Mouse (Mus musculus): ENCODE data around the gene Larp4b.
"Not testable (repeated sequence)": the region's sequence is repeated elsewhere in the genome, so short reads cannot be mapped to it uniquely, and the experiment has no call there.

Larp4b gene
- long read RNA-seq, experiment 1, full-length matches to known transcripts, result 7 of 16 reads
- long read RNA-seq, experiment 1, partial matches to known transcripts, result 7 of 16 reads
- long read RNA-seq, experiment 1, other reads (novel, unspliced or antisense), result 2 of 16 reads
- long read RNA-seq, experiment 2, full-length matches to known transcripts, result 4 of 14 reads
- long read RNA-seq, experiment 2, partial matches to known transcripts, result 3 of 14 reads
- long read RNA-seq, experiment 2, other reads (novel, unspliced or antisense), result 7 of 14 reads

- intact Hi-C loops (cut with DNase I), result loop anchor here (5.0 kb wide), 1 partner anchor 96 kb away; the partner anchor contains the start of gene Gtpbp4
Measured at GRCm38 (mm10) chr13:9093316-9094155, at the start of gene Larp4b. Larp4b (plus strand) TSS chr13:9093881.

DNA sequence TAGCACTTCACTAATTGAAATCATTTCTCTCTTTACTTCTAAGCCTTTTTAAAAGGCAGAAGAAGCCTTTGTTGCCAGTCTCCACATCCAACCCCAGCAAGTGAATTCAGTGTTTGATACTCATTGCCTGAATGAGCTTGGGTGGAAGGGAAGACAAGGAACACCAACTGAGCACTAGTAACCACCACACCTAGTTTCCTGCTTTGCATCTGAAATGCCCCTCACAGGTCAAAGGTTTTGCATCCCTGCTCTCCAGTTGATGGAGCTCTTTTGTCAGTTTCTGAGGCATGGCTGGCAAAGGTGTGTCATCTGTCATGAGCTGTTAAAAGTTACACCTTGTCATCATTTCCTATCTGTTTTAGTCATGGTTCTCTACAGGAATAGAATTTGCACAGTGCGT is 49.0 kb upstream of the Larp4b start:
- intact Hi-C loops (cut with DNase I), result no loop called here

- intact Hi-C loops (cut with DNase I), result not testable (repeated sequence)
Measured at GRCm38 (mm10) chr13:9052049-9052691, 41.5 kb upstream of the Larp4b start.

DNA sequence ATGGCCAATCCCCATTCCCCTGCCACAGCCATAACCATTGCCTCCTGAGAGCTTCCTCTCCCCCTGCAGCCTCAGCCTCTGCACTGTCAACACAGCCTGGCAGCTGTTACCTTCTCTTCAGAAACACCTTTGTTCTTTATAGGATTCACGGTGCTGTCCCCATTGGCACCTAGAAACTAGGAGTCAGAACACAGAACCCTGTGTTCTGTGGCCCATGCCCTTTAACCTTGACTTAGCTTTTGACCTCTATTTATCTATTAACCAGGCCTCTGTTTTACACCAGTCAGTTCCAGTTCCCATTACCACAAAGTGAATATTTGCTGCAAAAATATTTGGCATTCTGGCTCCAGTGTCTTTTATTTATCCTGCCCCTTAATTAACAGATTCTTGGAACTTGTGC is 36.4 kb upstream of the Larp4b start:
- intact Hi-C loops (cut with DNase I), result no loop called here

DNA sequence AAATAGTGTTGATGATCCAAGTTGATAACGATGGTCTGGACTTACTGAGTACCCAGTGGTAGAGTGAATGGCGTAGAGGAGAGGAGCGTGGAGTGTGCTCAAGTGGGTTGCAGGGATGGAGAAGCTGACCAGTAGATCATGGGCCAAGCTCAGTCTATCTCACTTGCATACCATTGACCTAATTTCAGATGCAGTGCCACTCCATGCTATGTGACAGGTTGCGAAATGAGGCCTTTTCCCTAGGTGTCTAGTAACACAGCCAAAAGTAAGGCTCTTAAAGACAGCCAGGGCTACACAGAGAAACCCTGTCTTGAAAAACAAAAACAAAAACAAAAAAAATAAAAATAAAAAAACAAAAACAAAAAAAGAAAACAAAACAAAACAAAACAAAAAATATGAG is 35.0 kb upstream of the Larp4b start:
- intact Hi-C loops (cut with DNase I), result no loop called here

- intact Hi-C loops (cut with DNase I), result no loop called here
Measured at GRCm38 (mm10) chr13:9061394-9061793, 32.3 kb upstream of the Larp4b start.

- intact Hi-C loops (cut with DNase I), result no loop called here
Measured at GRCm38 (mm10) chr13:9064196-9064595, 29.5 kb upstream of the Larp4b start.

DNA sequence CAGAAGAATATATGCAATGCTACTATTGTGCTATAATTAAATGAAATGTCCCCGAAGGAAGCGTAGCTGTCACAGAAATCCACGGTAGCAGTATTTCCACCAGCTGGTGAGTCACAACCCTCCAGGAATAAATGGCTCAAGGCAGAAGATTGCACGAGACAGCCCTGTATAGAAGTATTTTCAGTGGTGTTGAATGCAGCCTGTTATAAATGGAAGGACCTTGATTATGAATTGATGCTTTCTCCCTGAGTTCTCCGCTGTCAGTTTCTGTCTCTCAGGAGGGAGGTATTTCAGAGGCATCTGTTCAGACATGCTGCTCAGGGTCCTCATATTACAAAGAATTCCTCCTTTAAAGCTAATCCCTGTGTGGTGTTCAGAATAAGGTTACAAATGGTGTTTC is 27.6 kb upstream of the Larp4b start:
- intact Hi-C loops (cut with DNase I), result no loop called here

- intact Hi-C loops (cut with DNase I), result no loop called here
Measured at GRCm38 (mm10) chr13:9071008-9071407, 22.7 kb upstream of the Larp4b start.

GRCm38 (mm10) chr13:9073818-9074217 is 19.9 kb upstream of the Larp4b start:
- intact Hi-C loops (cut with DNase I), result no loop called here

DNA sequence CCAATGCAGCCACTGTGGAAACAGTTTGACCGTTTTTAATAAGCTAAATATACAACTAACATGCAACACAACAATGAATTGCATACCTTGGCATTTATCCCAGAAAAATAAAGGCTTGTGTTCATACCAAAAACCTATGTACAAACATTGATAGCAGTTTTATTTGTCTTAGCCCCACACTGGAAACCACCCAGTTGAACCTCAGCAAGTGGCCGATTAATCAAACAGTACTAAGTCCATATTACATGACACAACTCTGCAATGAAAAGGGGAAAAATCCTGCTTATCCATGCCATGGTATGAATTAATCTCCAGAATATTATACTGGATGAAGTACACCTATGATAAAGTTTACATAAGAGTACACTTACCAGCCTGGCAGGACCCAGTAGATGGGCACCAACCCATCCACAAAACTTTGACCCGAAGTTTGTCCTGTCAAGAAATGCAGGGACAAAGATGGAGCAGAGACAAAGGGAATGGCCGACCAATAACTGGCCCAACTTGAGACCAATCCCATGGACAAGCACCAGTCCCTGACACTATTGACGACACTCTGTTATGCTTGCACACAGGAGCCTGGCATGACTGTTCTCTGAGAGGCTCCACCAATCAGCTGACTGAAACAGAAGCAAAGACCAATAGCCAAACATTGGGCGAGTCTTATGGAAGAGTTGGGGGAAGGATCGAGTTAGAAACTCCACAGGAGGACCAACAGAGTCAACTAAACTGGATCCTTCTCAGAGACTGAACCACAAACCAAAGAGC is 17.7 kb upstream of the Larp4b start:
- intact Hi-C loops (cut with DNase I), result no loop called here

DNA sequence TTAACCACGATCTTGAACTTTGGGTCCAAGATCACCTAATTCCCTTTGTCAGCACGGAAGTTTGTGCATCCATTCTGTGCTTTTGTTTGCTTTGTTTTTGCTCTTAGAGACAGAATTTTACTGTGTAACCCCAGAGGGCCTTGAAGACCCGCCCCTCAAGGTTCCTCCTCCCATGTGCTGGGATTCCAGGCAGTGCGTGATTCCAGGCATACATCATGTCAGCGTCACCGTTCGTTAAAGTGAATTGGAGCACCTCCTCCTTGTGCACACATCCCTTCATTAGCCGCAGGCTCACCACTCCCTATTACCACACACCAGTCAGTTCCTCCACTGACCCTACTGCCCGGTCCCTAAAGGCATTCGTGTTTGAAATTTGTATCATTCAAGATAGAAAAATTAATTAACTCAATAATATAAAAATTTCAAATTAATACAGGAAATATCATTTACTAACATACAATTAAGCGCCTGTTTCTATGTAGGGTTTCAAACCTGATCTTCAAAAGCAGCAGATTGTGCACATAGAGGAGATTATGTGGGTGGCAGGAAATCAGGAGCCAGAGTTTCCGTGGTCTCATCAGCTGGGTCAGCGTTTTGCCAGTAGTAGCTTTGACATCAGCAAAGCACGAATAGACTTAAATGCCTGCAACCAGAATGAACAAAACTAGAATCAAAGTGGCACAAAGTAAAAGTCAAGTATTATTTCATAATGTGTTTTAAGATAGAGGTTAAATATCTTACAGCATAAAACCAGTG is 11.4 kb upstream of the Larp4b start:
- intact Hi-C loops (cut with DNase I), result no loop called here

GRCm38 (mm10) chr13:9094186-9094980 is 702 bp downstream of the Larp4b start:
- intact Hi-C loops (cut with DNase I), result loop anchor here (5.0 kb wide), 1 partner anchor 97 kb away; the partner anchor contains the start of gene Gtpbp4

- intact Hi-C loops (cut with DNase I), result no loop called here
Measured at GRCm38 (mm10) chr13:9099289-9099688, 5.6 kb downstream of the Larp4b start.

GRCm38 (mm10) chr13:9100517-9100916 is 6.8 kb downstream of the Larp4b start:
- intact Hi-C loops (cut with DNase I), result no loop called here

DNA sequence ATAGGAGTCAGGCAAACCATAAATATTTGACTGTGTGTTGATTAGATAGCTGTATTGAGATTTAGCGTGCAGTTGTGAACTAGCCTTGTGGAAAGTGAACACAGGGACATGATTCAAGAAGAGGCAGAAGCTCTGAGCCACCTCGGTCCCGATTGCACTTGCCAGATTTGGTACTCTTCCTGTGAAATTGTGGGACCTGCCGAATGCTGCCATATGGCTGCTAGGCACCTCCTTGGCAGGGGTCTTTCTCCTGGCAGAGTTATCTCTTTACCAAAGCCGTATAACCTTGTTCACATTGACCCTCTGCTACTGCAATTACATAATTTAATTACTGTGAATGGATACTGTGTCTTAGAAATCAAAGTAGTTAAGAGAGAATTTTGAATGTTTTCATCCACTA is 12.6 kb downstream of the Larp4b start:
- intact Hi-C loops (cut with DNase I), result no loop called here

GRCm38 (mm10) chr13:9106992-9107858 is 13.5 kb downstream of the Larp4b start:
- intact Hi-C loops (cut with DNase I), result no loop called here

DNA sequence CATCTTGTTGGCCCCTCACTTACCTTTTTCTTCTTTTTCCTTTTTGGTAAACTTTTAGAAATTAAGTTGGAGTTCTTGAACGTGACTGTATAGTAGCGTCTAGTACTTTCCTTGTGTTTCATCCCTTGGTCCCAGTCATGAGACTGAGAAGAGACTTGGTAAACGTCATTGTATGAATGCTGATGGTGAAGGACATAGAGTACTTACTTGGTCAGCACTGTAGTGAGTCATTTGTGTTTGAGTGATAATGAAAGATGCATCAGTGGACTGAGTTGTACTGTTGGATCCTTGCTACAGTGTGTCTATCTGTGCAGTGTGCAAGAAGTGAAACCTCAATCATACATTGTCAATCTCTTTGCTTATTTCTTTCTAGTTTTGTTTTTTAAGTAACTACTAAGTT is 20.1 kb downstream of the Larp4b start:
- intact Hi-C loops (cut with DNase I), result no loop called here
